9 mouse cellular contexts compared by ENCODE assay signal in genomic region chr2:20777931-20778330, GRCm38 (mm10).
DNase-seq lines count a peak whose midpoint lies in the region; ATAC-seq lines count a peak whose summit lies in the region.
"Had no signal": no experiment of that assay in that cellular context is flagged by ENCODE, and none has a peak within 500 bp of the region (broad histone marks: within the 10 kb centered on the region; RNA-seq: fewer than 3 reads in every experiment).

No protein-coding gene starts in this region.

- 78% methylated on average over 6 of the region's 6 CpGs for WGBS in neural tube, embryonic 11.5 days

- no peaks in the 10 kb centered on the region for H3K9me3 ChIP-seq in neural tube, embryonic 11.5 days (ENCODE audit: control insufficient read depth, low read length)
- H3K9me3 ChIP-seq: lung, embryonic 15.5 days had no signal

- no peak overlapping the region for H3K4me3 ChIP-seq in neural tube, embryonic 11.5 days (ENCODE audit: low read depth, low read length)
- H3K4me3 ChIP-seq: lung, embryonic 15.5 days had no signal

- no peak overlapping the region for H3K4me2 ChIP-seq in neural tube, embryonic 11.5 days (ENCODE audit: low read depth)
- H3K4me2 ChIP-seq: lung, embryonic 15.5 days had no signal

- no peak overlapping the region for H3K27ac ChIP-seq in neural tube, embryonic 11.5 days (ENCODE audit: low read depth, low read length)
- H3K27ac ChIP-seq: lung, embryonic 15.5 days had no signal

- H3K9ac ChIP-seq in neural tube, embryonic 11.5 days (ENCODE audit: low read length): no peak overlapping the region
- H3K9ac ChIP-seq: lung, embryonic 15.5 days had no signal

- intact Hi-C loops in gastrocnemius, postnatal 14 days (cut with DNase I; ENCODE audit: low total_unique reads): loop anchor here (10.0 kb wide), 2 partner anchors 113 to 503 kb away; no protein-coding TSS in a partner anchor
- intact Hi-C loops in gastrocnemius, postnatal 36 days (cut with DNase I): loop anchor here (5.0 to 10.0 kb wide), 3 partner anchors 101 to 496 kb away; no protein-coding TSS in a partner anchor

- DNase-seq in gastrocnemius, postnatal 14 days: peak; percentile 19
- DNase-seq in gastrocnemius, postnatal 36 days: no peak
- DNase-seq in neural tube, embryonic 11.5 days (ENCODE audit: low spot score): peak; percentile 38
- no peak for DNase-seq in neural tube, embryonic 10.5 days (ENCODE audit: extremely low spot score, low spot score)
- peak; percentile 4 for DNase-seq in fibroblast of lung, adult 2 months (ENCODE audit: low read depth)
- peak; percentile 13 for DNase-seq in lung, postnatal 10 days
- DNase-seq in adipocyte (ENCODE audit: low spot score): no peak

- H3K36me3 ChIP-seq in neural tube, embryonic 11.5 days (ENCODE audit: control insufficient read depth, insufficient read depth, low read length): no peaks in the 10 kb centered on the region
- H3K36me3 ChIP-seq: lung, embryonic 15.5 days had no signal

- H3K4me1 ChIP-seq in neural tube, embryonic 11.5 days (ENCODE audit: control insufficient read depth, insufficient read depth, low read length): no peaks in the 10 kb centered on the region
- H3K4me1 ChIP-seq: lung, embryonic 15.5 days had no signal

- ATAC-seq in neural tube, embryonic 11.5 days (ENCODE audit: insufficient read depth, low FRiP score, low TSS enrichment): no peak
- no peak for ATAC-seq in erythroblast, adult 5-6 weeks (replicated peaks; ENCODE audit: low FRiP score, poor library complexity, severe bottlenecking)

- H3K27me3 ChIP-seq in neural tube, embryonic 11.5 days (ENCODE audit: control insufficient read depth, insufficient read depth, low read length): no peaks in the 10 kb centered on the region
- H3K27me3 ChIP-seq: lung, embryonic 15.5 days had no signal

Comparison
In these comparisons a context has a peak if more than half of its experiments do, and no peak if none do; other contexts are left out.
1. DNase-seq: peak in gastrocnemius, postnatal 14 days (single experiment), neural tube, embryonic 11.5 days (single experiment), fibroblast of lung, adult 2 months (single experiment) and lung, postnatal 10 days (single experiment); none in gastrocnemius, postnatal 36 days (0 of 2), neural tube, embryonic 10.5 days (single experiment) and adipocyte (single experiment).